Mouse (Mus musculus) hindbrain, embryonic 13.5 days (tissue): ENCODE data around the gene Fra10ac1. TPM values are rescaled to one million over a fixed set of nuclear protein-coding genes. Genes with fewer than 3 reads are reported as not detected.

ENCODE experiments used
- ATAC-seq: fragments of 200-750 bp; cut with Nextera tagmentation; 2 replicates; pipeline ENCODE4 v1.8.0; 2017; ENCODE audit warnings: moderate TSS enrichment; ENCODE audit not compliant: low FRiP score
- H3K27ac ChIP-seq: fragments of 300-500 bp; sonication (generic); 2 replicates; pipeline ENCODE4 v1.5.1; 2015; ENCODE audit warnings: inconsistent platforms, mild to moderate bottlenecking, moderate library complexity
- H3K27me3 ChIP-seq: fragments of 300-500 bp; sonication (generic); 2 replicates; pipeline ENCODE4 v1.6.1; 2015; ENCODE audit warnings: mild to moderate bottlenecking, inconsistent platforms
- H3K36me3 ChIP-seq: fragments of 300-500 bp; sonication (generic); 2 replicates; pipeline ENCODE4 v1.6.1; 2015; ENCODE audit warnings: mild to moderate bottlenecking, inconsistent platforms
- H3K4me1 ChIP-seq: fragments of 300-500 bp; sonication (generic); replicated peaks from 2 replicates; pipeline ENCODE4 v1.6.1; 2015; ENCODE audit warnings: inconsistent platforms
- H3K4me2 ChIP-seq: fragments of 300-500 bp; sonication (generic); 2 replicates; pipeline ENCODE4 v1.6.1; 2015; ENCODE audit warnings: inconsistent platforms, mild to moderate bottlenecking, moderate library complexity
- H3K4me3 ChIP-seq: fragments of 300-500 bp; sonication (generic); 2 replicates; pipeline ENCODE4 v1.5.1; 2015; ENCODE audit warnings: mild to moderate bottlenecking, inconsistent platforms
- H3K9ac ChIP-seq: fragments of 300-500 bp; sonication (generic); 2 replicates; pipeline ENCODE4 v1.6.1; 2015; ENCODE audit warnings: mild to moderate bottlenecking, inconsistent platforms
- H3K9me3 ChIP-seq: fragments of 300-500 bp; sonication (generic); 2 replicates; pipeline ENCODE4 v1.6.1; 2016; ENCODE audit warnings: inconsistent platforms
- WGBS: fragments of 180-500 bp; shearing (Covaris S2); methylation state at CpG from one replicate; pipeline ENCODE4 v1.1.7; 2015; 5-methylcytosine and 5-hydroxymethylcytosine counted together
- polyA plus RNA-seq: library from polyadenylated mRNA; unstranded; fragments of >200 nt; fragmentation: Nextera tagmentation; extraction: Ambion mirVana; gene quantifications from 2 replicates; pipeline ENCODE4 v1.2.1, GENCODE M21; 2015

Gene Fra10ac1
- polyA plus RNA-seq, 1 experiment from 2014 or later: 49.6 TPM

GRCm38 (mm10) chr19:38249627-38250026 lies 25.7 kb upstream of the Fra10ac1 start:
- WGBS: 81% methylated on average over 8 of the region's 8 CpGs
- H3K4me1 ChIP-seq: peaks cover 16% of the 10 kb centered on the region
- H3K9me3 ChIP-seq: no peaks in the 10 kb centered on the region
- H3K4me3 ChIP-seq: no peak overlapping the region
- H3K4me2 ChIP-seq: no peak overlapping the region
- H3K36me3 ChIP-seq: no peaks in the 10 kb centered on the region
- H3K27me3 ChIP-seq: no peaks in the 10 kb centered on the region
- no peak overlapping the region for H3K9ac ChIP-seq
- no peak overlapping the region for H3K27ac ChIP-seq
- no peak for ATAC-seq

DNA sequence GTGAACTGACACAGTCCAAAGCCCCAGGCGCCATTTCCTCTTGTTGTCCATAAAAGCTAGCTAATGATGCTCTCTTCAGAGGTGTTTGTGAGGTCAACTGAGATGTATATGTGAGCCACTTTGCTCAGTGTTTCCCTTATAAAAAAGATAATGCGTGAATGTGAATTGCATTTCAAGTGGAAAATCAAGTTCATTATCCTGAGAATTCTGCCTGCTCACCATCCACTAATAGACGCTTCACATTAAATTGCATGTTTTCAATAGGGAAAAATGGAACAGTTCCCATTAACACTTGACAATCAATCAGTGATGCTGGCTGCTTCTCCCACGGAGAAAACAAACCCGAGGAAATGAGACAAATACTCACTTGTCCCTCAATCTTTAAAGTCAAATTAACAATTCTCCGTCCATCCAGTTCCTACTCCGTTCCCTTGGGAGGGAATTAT lies 22.2 kb upstream of the Fra10ac1 start:
- Histone ChIP-seq H3K36me3 (no peaks in the 10 kb centered on the region), H3K4me3 (no peak overlapping the region), H3K9me3 (no peaks in the 10 kb centered on the region), H3K4me2 (no peak overlapping the region), H3K27ac (peak overlapping the region; percentile 81), H3K4me1 (peaks cover 16% of the 10 kb centered on the region), H3K9ac (no peak overlapping the region), H3K27me3 (no peaks in the 10 kb centered on the region)
- 45% methylated on average over 7 of the region's 7 CpGs for WGBS
- ATAC-seq: peak; percentile 49

DNA sequence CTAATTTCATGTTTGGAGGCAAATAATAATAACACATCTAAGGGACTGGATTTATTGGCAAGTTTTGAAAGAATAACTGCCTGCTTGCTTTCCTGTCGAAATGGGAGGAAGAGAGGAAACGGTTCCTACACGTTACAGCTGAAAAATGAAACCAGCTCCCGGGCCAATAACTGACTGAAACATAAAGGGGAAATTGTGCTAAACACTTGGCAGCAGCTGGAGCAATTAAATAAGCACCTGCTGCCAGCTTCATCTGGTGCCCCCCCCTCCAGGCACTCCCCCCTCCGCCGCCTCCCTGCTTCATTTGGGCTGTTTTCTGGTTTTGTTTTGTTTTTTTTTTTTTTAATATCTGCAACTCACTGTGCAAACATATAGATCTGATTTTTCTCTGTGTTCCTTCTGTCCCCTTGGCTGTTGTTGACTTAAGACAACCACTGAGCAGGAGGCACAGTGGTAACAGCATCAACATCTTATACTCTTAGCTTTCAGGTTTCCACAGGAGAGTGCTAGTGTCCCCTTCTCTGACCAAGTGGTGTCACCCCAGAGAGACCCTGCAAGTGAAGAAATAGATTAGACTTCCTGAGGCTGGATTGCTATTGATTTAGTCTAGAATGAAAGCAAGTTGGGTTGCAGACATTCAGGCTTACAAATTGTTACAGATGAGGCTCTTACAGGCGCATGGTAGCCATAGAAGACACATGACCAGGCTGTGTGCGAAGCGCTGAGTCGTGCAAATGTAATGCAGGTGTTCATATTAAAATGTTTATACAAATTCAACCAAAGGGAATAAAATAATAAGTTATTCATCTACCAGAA lies 21.6 kb upstream of the Fra10ac1 start:
- Histone ChIP-seq H3K4me2 (peak overlapping the region; percentile 9; the same call in 1 of the 2 replicates), H3K9me3 (no peaks in the 10 kb centered on the region), H3K27me3 (no peaks in the 10 kb centered on the region), H3K4me3 (no peak overlapping the region), H3K9ac (no peak overlapping the region), H3K36me3 (no peaks in the 10 kb centered on the region), H3K27ac (peak overlapping the region; percentile 81), H3K4me1 (peaks cover 16% of the 10 kb centered on the region)
- 47% methylated on average over 10 of the region's 10 CpGs for WGBS
- peak; percentile 68 for ATAC-seq

GRCm38 (mm10) chr19:38244748-38245147 lies 20.8 kb upstream of the Fra10ac1 start:
- peaks cover 18% of the 10 kb centered on the region for H3K4me1 ChIP-seq
- H3K36me3 ChIP-seq: no peaks in the 10 kb centered on the region
- no peak overlapping the region for H3K4me3 ChIP-seq
- no peaks in the 10 kb centered on the region for H3K27me3 ChIP-seq
- ATAC-seq: no peak
- peak overlapping the region; percentile 81 for H3K27ac ChIP-seq
- H3K9ac ChIP-seq: no peak overlapping the region
- 76% methylated on average over 8 of the region's 8 CpGs for WGBS
- no peak overlapping the region for H3K4me2 ChIP-seq
- no peaks in the 10 kb centered on the region for H3K9me3 ChIP-seq

DNA sequence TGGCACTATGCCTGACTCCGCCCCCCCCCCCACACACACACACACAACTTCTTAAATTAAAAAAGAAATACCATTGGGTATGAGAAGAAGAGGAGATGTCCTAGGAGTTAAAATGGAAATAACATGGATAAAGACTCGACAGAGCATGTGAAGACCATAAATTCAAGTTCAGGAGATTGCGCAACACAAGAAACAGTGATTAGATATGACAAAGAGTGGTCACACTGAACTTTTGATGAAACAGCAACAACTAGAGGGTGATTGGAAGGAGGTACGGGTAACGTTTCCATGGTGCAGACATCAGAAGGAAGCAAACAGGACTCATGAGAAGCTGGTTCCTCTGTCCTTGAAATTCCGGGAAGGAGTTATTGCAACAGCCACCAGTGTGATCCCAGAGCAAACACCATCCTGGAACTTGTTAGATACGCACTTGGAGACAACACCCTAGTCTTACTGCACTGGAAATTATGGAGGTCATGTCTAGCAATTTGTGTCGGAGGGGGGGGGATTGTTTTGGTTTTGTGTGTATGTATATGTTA lies 18.4 kb upstream of the Fra10ac1 start:
- Histone ChIP-seq H3K4me3 (no peak overlapping the region), H3K4me1 (peaks cover 36% of the 10 kb centered on the region), H3K9ac (no peak overlapping the region), H3K36me3 (no peaks in the 10 kb centered on the region), H3K27me3 (no peaks in the 10 kb centered on the region), H3K27ac (no peak overlapping the region), H3K4me2 (no peak overlapping the region), H3K9me3 (no peaks in the 10 kb centered on the region)
- WGBS: 92% methylated on average over 8 of the region's 8 CpGs
- no peak for ATAC-seq

- no peaks in the 10 kb centered on the region for H3K36me3 ChIP-seq
- no peak overlapping the region for H3K9ac ChIP-seq
- H3K27me3 ChIP-seq: no peaks in the 10 kb centered on the region
- H3K27ac ChIP-seq: peak overlapping the region; percentile 74
- no peak overlapping the region for H3K4me2 ChIP-seq
- no peak overlapping the region for H3K4me3 ChIP-seq
- ATAC-seq: peak; percentile 82
- H3K9me3 ChIP-seq: no peaks in the 10 kb centered on the region
- H3K4me1 ChIP-seq: peaks cover 20% of the 10 kb centered on the region
- 54% methylated on average over 12 of the region's 12 CpGs for WGBS
Measured at GRCm38 (mm10) chr19:38238213-38238951, 14.4 kb upstream of the Fra10ac1 start.

GRCm38 (mm10) chr19:38237834-38238212 lies 13.9 kb upstream of the Fra10ac1 start:
- 51% methylated on average over 3 of the region's 3 CpGs for WGBS
- H3K36me3 ChIP-seq: no peaks in the 10 kb centered on the region
- peak overlapping the region; percentile 74 for H3K27ac ChIP-seq
- H3K27me3 ChIP-seq: no peaks in the 10 kb centered on the region
- ATAC-seq: peak; percentile 55
- no peaks in the 10 kb centered on the region for H3K9me3 ChIP-seq
- no peak overlapping the region for H3K9ac ChIP-seq
- H3K4me2 ChIP-seq: no peak overlapping the region
- no peak overlapping the region for H3K4me3 ChIP-seq
- peaks cover 20% of the 10 kb centered on the region for H3K4me1 ChIP-seq

- H3K9ac ChIP-seq: no peak overlapping the region
- WGBS: 72% methylated on average over 5 of the region's 5 CpGs
Measured at GRCm38 (mm10) chr19:38236526-38236925, 12.6 kb upstream of the Fra10ac1 start.

DNA sequence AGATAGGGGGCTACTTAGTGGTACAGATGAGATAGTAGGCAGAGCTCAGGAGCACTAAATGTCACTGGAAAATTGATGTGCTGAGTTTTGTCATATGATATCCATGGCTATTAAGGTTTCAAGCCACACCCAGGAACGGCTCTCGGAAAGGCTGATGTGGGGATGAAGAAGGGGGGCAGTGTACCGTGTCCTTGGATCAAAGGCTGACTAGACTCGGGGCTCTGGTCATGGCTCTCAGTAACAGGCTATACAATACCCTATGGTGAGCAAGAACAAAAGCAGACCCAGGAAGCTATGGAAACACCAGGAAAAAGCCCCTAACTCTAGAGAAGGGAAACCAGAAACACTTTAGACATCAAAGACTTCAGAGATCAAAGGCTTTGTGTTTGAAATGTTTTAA lies 8.6 kb upstream of the Fra10ac1 start:
- Histone ChIP-seq H3K9me3 (no peaks in the 10 kb centered on the region), H3K9ac (no peak overlapping the region), H3K4me3 (no peak overlapping the region), H3K27ac (no peak overlapping the region), H3K4me2 (no peak overlapping the region), H3K36me3 (no peaks in the 10 kb centered on the region), H3K27me3 (no peaks in the 10 kb centered on the region), H3K4me1 (no peaks in the 10 kb centered on the region)
- 15% methylated on average over 4 of the region's 4 CpGs for WGBS
- no peak for ATAC-seq

More at GRCm38 (mm10) chr19:38236526-38236925, 12.6 kb upstream of the Fra10ac1 start:
- H3K4me2 ChIP-seq: no peak overlapping the region
- H3K36me3 ChIP-seq: no peaks in the 10 kb centered on the region
- H3K4me1 ChIP-seq: peaks cover 20% of the 10 kb centered on the region
- no peaks in the 10 kb centered on the region for H3K9me3 ChIP-seq
- no peak overlapping the region for H3K27ac ChIP-seq
- no peak overlapping the region for H3K4me3 ChIP-seq
- no peaks in the 10 kb centered on the region for H3K27me3 ChIP-seq
- no peak for ATAC-seq

DNA sequence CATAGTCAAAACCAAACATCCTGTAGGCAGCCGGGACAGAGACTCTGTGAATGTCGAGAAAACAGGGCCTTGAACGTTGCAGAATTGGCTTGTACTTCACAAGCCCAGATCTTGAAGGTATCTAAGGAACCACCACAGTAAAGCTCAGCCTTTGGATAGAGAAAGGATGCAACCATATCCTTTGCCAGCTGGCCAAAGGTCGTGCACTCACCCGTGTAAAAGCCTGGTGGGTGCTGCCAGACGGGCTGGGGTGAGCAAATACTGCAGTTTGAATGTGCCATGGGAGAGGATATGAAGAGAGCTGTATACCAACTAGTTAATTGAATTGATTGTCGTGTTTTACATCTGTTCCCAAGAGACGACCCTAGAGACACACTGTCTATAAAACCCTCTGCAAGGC lies 8.1 kb upstream of the Fra10ac1 start:
- Histone ChIP-seq H3K36me3 (no peaks in the 10 kb centered on the region), H3K4me3 (no peak overlapping the region)
- 55% methylated on average over 8 of the region's 8 CpGs for WGBS

GRCm38 (mm10) chr19:38228699-38229098 lies 4.7 kb upstream of the Fra10ac1 start:
- Histone ChIP-seq H3K9ac (no peak overlapping the region), H3K4me3 (no peak overlapping the region), H3K36me3 (no peaks in the 10 kb centered on the region), H3K4me1 (peaks cover 3% of the 10 kb centered on the region; the same call in 1 of the 2 replicates), H3K9me3 (no peaks in the 10 kb centered on the region), H3K4me2 (no peak overlapping the region), H3K27ac (no peak overlapping the region), H3K27me3 (no peaks in the 10 kb centered on the region)
- ATAC-seq: no peak
- WGBS: 55% methylated on average over 2 of the region's 2 CpGs

More for the DNA sequence above, 8.1 kb upstream of the Fra10ac1 start:
- H3K9me3 ChIP-seq: no peaks in the 10 kb centered on the region
- no peak overlapping the region for H3K4me2 ChIP-seq
- no peak overlapping the region for H3K9ac ChIP-seq
- H3K4me1 ChIP-seq: no peaks in the 10 kb centered on the region
- no peak for ATAC-seq
- H3K27me3 ChIP-seq: no peaks in the 10 kb centered on the region
- H3K27ac ChIP-seq: no peak overlapping the region

GRCm38 (mm10) chr19:38224685-38225060 lies 717 bp upstream of the Fra10ac1 start:
- Histone ChIP-seq H3K9ac (peak overlapping the region; percentile 76), H3K27me3 (no peaks in the 10 kb centered on the region), H3K4me1 (peaks cover 12% of the 10 kb centered on the region), H3K27ac (peak overlapping the region; percentile 98), H3K4me3 (peak overlapping the region; percentile 57), H3K9me3 (no peaks in the 10 kb centered on the region), H3K36me3 (no peaks in the 10 kb centered on the region), H3K4me2 (peak overlapping the region; percentile 81)
- 5% methylated on average over 9 of the region's 9 CpGs for WGBS
- peak; percentile 57 for ATAC-seq
